Mouse (Mus musculus) cerebellum, adult 11 months (tissue): ENCODE measurements at regions not wholly inside any gene's neighbourhood (a gene's known extent, or its start where the extent isn't known, plus 50 kb on each side); places are given as distances from the start of the nearest gene placed in this dataset.

Experiments
- DNase-seq: peaks from one replicate; pipeline ENCODE4 v3.0.0; 2022

GRCm38 (mm10) chr7:90059629-90060301 lies 70.2 kb upstream of the Picalm start:
- DNase-seq: no peak

DNA sequence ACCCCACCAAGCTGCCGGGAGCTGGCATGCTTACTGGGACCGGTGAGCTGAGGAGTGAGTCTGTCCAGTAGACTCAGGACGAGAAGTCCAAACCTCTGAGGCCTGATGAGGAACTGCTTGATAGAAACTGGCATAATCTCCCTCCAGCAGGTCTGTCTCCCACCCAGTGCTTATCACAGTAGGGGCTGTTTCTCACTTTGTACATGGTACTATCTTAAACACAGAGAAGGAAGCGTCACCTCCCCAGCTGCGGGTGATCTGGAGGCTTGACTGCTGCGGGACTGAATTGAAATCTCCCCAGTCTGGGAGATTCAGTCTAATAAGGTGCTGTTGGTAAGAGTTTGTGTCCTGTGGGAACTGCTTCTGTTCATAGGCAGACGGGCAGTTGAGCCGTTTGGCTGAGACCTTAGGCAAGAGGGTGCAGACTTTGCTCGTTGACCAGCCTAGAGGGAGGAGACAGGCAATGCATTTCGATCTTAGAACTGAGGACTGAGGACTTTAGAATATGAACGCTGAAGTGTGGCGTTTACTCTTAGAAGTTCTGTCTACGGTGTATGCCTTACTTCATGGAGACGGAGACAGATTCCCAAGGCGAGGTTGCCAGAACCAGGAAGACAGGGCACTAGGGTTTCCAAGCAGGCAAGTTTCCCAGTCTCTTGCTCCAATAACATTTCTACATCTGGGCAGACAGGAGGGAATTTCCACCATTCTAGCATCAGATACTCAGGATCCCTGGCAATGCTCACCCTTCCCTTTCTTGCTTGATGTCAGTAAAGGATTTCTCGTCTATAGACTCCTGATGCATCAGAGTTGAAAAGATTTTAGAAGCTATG lies 69.5 kb upstream of the Picalm start:
- no peak for DNase-seq

DNA sequence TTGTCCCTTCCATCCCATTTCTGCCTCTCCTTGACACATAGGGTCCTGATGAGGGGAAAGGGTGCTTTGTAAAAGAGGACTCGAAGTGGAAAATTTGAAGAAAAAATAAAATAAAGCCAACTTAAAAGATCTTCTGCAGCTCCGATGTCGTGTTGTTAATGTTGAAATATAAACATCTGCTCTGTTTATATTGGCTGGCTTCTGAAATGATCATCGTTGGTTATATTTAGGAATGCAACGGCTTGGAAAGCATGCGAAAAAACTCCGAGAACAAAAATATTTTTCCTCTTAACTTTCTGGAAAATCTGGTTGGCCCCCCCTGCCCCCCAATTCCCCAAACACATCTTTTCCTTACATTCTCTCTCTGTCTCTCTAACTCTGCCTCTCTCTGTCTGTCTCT lies 68.3 kb upstream of the Picalm start:
- no peak for DNase-seq

- DNase-seq: no peak
Observed at GRCm38 (mm10) chr7:90062874-90063273, 67.1 kb upstream of the Picalm start.

DNA sequence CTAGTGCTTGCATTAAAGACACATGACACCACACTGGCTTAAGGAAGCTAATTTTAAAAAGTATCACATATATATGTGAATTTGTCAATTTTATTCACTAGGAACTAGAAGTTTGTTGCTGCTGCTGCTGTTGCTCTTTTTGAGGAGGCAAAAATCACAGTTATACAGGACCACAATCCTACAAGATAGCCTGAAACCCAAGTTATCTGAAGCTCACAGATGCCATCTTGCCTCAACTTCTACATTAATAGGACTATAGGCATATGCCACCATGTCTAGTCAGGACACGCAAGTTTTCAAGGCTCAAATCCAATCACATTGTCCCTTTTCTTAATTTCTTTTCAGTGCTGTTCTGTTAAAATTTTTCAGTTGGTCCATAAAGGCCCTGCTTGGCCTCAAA lies 65.8 kb upstream of the Picalm start:
- no peak for DNase-seq

GRCm38 (mm10) chr7:90065269-90065955 lies 64.6 kb upstream of the Picalm start:
- DNase-seq: no peak

GRCm38 (mm10) chr7:90066275-90066674 lies 63.7 kb upstream of the Picalm start:
- no peak for DNase-seq

DNA sequence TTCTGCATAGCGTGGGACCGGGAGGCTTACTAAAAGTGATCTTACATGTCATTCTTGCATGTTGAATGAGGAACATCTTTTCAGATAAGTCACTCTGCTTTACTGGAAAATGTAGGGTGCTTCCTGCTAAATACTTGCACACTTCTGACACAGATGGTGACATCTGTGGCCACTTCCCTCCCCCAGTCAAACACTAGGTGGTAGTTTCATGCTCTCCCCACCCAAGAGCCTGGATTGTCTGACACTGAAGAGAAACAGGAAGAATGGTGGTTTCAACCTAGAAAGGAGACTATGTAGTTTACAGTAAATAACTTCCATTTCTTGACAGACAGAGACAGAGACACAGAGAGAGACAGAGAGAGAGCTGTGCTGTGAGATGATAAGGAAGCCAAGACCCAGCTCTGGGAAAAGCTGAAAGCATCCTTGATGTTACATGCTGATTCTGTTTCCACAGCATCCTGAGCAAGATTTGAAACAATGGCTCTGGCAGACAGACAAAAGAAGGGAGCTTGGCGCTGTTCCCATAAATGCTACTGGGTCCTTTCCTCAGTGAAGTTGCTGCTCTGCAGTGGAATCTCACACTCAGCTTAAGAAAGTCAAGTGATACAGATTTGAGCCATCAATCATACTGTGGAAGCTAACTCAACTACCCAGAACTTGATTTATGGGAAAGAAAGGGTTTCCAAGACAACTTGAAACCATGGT lies 61.9 kb upstream of the Picalm start:
- no peak for DNase-seq

- no peak for DNase-seq
Observed at GRCm38 (mm10) chr7:90070267-90070666, 59.7 kb upstream of the Picalm start.

DNA sequence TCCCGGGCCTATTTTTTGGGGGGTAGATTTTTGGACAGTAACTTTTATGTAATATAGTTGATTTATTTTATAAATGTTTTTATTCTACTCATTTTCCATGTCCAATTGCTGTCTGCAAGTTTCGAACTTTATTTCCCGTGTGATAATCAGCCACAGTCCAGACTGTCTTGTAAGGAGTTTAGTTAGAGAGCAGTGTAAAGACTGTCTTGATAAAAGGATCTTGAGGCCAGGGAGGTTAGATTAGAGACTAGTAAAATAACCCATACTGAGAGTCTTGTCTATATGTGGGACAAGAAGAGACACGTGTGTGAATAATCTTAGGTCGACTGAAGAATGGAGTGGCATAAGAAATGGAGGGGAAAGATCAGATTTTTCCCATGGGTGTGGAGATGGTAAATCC lies 56.1 kb upstream of the Picalm start:
- DNase-seq: no peak

- no peak for DNase-seq
Observed at GRCm38 (mm10) chr7:90074592-90074991, 55.4 kb upstream of the Picalm start.

- no peak for DNase-seq
Observed at GRCm38 (mm10) chr7:90077565-90077964, 52.4 kb upstream of the Picalm start.

DNA sequence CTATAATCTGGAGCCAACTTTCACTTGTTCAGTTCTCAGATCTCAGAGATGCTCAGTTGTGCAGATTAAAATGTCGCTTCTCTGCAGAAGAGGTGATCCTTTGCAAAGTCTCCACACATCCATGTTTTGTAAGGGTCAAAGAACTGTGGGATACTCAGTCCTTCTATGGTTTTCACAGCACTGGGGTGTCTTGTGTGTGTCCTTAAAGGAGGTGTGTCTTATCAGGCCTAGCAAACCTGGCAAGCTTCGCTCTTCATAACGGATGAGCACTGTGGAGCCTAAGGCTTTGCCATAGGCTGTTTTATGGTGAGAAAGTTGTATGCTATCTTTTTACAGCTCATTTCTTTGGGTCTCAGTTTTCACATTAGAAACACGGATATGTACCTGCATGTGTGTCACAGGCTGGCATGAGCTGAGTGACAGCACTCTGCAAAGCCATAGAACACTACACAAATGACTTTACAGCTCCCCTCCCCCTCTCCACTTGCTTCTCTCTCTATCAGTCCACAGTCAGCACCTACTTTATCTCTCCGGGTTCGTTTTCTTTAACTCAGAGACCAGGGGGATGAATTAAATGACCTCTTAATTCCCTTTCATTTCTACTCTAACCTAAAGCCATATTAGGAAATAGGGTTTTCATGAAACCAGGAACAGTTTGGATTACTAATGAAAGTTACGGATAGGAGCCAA lies 49.8 kb upstream of the Picalm start:
- no peak for DNase-seq
